Mouse (Mus musculus): ENCODE measurements around the gene Zer1. TPM values are rescaled to one million over a fixed set of nuclear protein-coding genes. Genes with fewer than 3 reads are reported as not detected.

Zer1 gene
- total and polyA plus RNA-seq, 3 experiments = 5.5 to 15.0 (median 13.4) TPM

- TF ChIP-seq MEF2A (IDR thresholded peaks at IDR 0.05; ENCODE audit: borderline replicate concordance, low read depth, low read length) (0 out of 2 replicates have a peak, but pooled peaks have one; percentile 34), UBTF (IDR thresholded peaks at IDR 0.05; ENCODE audit: low read depth, low read length) (no peak), MYC (IDR thresholded peaks at IDR 0.05; ENCODE audit: low read depth, low read length) (peak; percentile 84), RAD21 (IDR thresholded peaks at IDR 0.05; ENCODE audit: low read depth, low read length) (no peak), ETS1 (conservative IDR thresholded peaks at IDR 0.05; ENCODE audit: low read depth, low read length) (0 out of 2 replicates have a peak, but pooled peaks have one; percentile 12), RCOR1 (conservative IDR thresholded peaks at IDR 0.05; ENCODE audit: low read depth, low read length) (no peak)
Measured at GRCm38 (mm10) chr2:30061215-30062166, 62.9 kb downstream of the Zer1 start (continued).

- DNase-seq (ENCODE audit: extremely low read depth) = no peak
- Histone ChIP-seq H3K9ac (ENCODE audit: insufficient read depth, low read depth) (no peak overlapping the region), H3K4me2 (ENCODE audit: insufficient read depth, low read depth, poor library complexity, severe bottlenecking) (no peak overlapping the region), H3K4me1 (ENCODE audit: control insufficient read depth in 1 of 2, insufficient read depth in 2 of 2) (peaks cover 0 to 15% of the 10 kb centered on the region in 2 experiments; a peak in 2 of 4 replicates), H3K27me3 (replicated peaks) (no peaks in the 10 kb centered on the region), H3K79me2 (replicated peaks; ENCODE audit: control insufficient read depth, extremely low read depth, insufficient read depth, poor library complexity, severe bottlenecking) (peaks cover 13% of the 10 kb centered on the region), H3K4me3 (replicated peaks in 1 of 3; ENCODE audit: low read depth in 2 of 3, low read length in 2 of 3, poor library complexity in 1 of 3) (no peak overlapping the region), H3K9me3 (replicated peaks; ENCODE audit: low read length) (peaks cover 2% of the 10 kb centered on the region), H3K36me3 (replicated peaks in 1 of 2; ENCODE audit: control insufficient read depth in 1 of 2, insufficient read depth in 1 of 2, low read length in 1 of 2) (peaks cover 0 to 4% of the 10 kb centered on the region in 2 experiments), H3K27ac (ENCODE audit: insufficient read depth, low read depth) (no peak overlapping the region)
- TF ChIP-seq RAD21 (IDR thresholded peaks at IDR 0.05; ENCODE audit: low read depth, low read length) = no peak
- in situ Hi-C loops (cut with MboI; ENCODE audit: low pct_ligation_motif_present, low pct_unique_long_range_greater_than_20kb, low sequenced_read_pairs) = no loop called here
- dilution Hi-C loops (cut with MboI; ENCODE audit: extremely low pct_ligation_motif_present, extremely low pct_unique_long_range_greater_than_20kb, low sequenced_read_pairs) = no loop called here
Measured at GRCm38 (mm10) chr2:30058418-30058817, 66.0 kb downstream of the Zer1 start.

GRCm38 (mm10) chr2:30057223-30057904 lies 67.0 kb downstream of the Zer1 start, which contains the start of gene Set:
Gene Set, plus strand, starts transcription at chr2:30057378.
- no peak within 1 kb of the TSS for H3K27ac ChIP-seq (ENCODE audit: insufficient read depth, low read depth)
- H3K4me3 ChIP-seq (replicated peaks in 1 of 3; ENCODE audit: low read depth in 2 of 3, low read length in 2 of 3, poor library complexity in 1 of 3) = no peak within 1 kb of the TSS
- in situ Hi-C loops (cut with MboI; ENCODE audit: low pct_ligation_motif_present, low pct_unique_long_range_greater_than_20kb, low sequenced_read_pairs) (no loop called here), dilution Hi-C loops (cut with MboI; ENCODE audit: extremely low pct_ligation_motif_present, extremely low pct_unique_long_range_greater_than_20kb, low sequenced_read_pairs) (no loop called here)
- H3K36me3 ChIP-seq (replicated peaks in 1 of 2; ENCODE audit: control insufficient read depth in 1 of 2, insufficient read depth in 1 of 2, low read length in 1 of 2) = no peaks in the 10 kb centered on the region
- peaks cover 2% of the 10 kb centered on the region for H3K9me3 ChIP-seq (replicated peaks; ENCODE audit: low read length)
- H3K4me2 ChIP-seq (ENCODE audit: insufficient read depth, low read depth, poor library complexity, severe bottlenecking) = no peak within 1 kb of the TSS
- peaks cover 0 to 15% of the 10 kb centered on the region in 2 experiments; a peak in 2 of 4 replicates for H3K4me1 ChIP-seq (ENCODE audit: control insufficient read depth in 1 of 2, insufficient read depth in 2 of 2)
- peaks cover 3% of the 10 kb centered on the region for H3K79me2 ChIP-seq (replicated peaks; ENCODE audit: control insufficient read depth, extremely low read depth, insufficient read depth, poor library complexity, severe bottlenecking)
- H3K9ac ChIP-seq (ENCODE audit: insufficient read depth, low read depth) = no peak within 1 kb of the TSS
- DNase-seq (ENCODE audit: extremely low read depth) = peak; percentile 67
- TF ChIP-seq ZNF384 (IDR thresholded peaks at IDR 0.05; ENCODE audit: low read depth, low read length) (peak; percentile 55; the same call in 1 of the 2 replicates), CHD1 (IDR thresholded peaks at IDR 0.05; ENCODE audit: low read depth, low read length) (no peak)
- H3K27me3 ChIP-seq (replicated peaks) = no peaks in the 10 kb centered on the region

All from CH12.LX (cell line).